Mouse (Mus musculus) embryo, embryonic 11 days (tissue): ENCODE measurements around the gene Daam2.

Experiments
- DNase-seq: peaks from one replicate; pipeline ENCODE4 v3.0.0-alpha.2; 2015

The Daam2 gene

DNA sequence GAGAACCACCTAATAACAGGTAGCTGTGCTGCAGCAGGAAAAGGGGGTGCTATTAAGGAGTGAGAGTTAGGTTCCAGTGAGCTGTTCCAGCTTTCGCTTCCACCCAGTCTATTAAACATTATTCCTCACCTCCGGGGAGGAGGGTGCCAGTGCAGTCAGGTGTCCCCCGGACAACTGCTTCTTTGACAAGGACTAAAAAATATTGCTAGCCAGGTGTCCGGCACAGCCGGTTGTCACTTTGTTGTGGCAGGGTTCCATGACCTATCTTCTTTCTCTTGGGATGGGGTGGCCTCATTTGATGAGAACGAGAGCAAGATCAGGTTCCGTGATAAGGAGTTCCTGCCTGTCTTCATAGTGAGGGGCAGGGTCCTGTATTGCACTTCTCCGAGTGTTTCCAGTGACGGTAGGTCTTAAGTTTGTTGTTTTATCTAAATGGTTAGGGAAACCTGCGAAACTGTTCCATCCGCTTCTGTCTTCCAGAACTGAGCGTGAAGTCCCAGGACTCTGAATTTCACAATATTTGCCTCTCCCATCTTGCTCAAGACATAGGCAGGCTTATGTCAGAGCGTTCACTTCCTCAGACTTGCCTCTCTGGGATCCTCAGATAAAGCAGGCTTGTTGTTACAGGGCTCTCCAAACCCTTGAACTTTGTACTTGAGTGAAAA is 135.3 kb downstream of the Daam2 start:
- peak; percentile 9 for DNase-seq

- peak; percentile 96 for DNase-seq
Observed at GRCm38 (mm10) chr17:49428239-49428688, 135.9 kb downstream of the Daam2 start, which contains the start of gene Mocs1. Gene Mocs1 (plus strand): TSS chr17:49428362.

- DNase-seq: peak; percentile 52
Observed at GRCm38 (mm10) chr17:49427631-49428238, 136.4 kb downstream of the Daam2 start.

DNA sequence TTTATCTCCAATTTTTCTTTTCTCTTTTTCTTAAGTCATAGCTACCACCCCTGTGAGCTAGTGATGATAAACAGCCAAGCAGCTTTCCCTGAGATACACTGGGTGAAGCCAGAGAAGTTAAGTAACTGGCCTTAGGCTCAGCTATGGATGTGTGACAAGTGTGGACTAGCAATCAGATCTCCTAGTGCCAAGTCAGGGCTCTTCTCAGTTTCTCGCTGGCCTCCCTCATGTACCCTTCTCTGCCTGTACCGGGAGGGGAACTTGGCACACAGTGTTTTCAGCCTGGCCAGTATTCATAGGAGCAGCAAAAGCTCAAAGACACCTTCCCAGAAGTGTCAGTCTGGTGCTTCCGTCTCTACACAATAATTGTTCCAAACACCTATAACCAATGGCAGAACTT is 140.3 kb downstream of the Daam2 start:
- no peak for DNase-seq

DNA sequence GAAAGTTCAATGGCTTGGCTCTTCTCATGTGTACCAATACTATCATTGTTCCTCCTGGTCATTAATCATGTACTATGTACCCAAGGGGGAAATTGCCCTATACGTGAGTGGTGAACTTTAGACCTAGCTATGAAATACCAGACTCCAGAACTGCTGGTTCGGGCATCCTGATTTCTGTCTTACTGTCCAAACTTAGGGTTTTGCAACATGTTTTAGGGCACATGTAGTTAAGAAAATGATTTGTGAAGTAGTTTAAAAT is 141.1 kb downstream of the Daam2 start:
- DNase-seq: no peak

DNA sequence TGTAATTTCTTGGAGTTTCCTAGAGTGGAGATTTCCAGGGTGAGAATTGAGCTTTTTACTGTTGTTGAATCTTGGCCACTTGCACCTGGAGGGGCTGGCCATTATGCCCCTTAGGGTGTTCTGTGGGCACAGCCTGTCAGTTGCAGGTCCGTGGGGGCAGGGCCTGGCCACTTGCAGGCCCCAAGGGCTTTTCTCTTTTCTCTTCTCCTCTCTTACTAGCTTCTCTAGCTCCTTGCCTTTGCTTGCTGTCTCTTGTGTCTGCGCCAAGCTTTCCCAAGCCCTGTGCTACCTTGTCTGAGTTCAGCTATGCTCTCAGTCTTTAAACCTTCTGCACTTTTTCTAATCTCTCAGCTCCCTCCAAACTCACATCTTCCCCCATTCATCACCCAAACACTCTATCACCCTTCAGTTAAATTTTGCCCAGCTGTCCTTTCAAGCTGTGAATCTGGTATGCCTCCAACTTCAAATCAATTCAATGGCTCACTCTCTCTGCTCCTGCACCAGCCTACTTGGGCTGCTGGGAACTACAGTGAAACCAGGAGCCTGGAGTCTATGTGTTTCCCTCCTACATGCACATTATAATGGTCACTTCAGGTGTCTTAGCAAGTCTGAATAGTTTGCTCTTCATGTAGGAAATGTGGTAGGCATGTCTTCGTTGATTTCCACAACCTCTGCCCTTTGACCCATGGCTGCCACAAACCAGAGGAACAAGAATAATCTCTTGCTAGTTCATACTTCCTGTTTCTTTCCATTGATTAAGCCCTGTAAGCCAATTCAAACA is 141.7 kb downstream of the Daam2 start:
- DNase-seq: no peak

- DNase-seq: no peak
Observed at GRCm38 (mm10) chr17:49419813-49420212, 144.3 kb downstream of the Daam2 start.

GRCm38 (mm10) chr17:49416228-49416627 is 147.9 kb downstream of the Daam2 start:
- DNase-seq: no peak

DNA sequence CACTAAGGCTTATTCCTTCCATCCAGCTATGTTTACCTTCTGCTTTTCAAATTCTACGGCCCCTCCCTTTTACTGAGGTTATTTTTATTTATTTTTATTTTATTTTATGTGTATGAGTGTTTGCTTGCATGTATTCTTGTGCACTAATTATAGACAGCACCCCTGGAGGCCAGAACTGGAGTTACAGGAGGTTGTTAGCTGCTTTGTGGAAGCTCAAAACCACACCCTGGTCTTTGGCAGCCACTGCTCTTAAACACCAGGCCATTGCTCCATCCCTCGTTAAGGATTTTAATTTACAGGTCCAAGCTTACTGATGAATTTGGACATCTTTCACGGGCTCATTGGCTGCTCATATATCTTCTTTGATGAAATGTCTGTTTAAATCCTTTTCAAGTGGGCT is 150.6 kb downstream of the Daam2 start:
- peak; percentile 23 for DNase-seq

DNA sequence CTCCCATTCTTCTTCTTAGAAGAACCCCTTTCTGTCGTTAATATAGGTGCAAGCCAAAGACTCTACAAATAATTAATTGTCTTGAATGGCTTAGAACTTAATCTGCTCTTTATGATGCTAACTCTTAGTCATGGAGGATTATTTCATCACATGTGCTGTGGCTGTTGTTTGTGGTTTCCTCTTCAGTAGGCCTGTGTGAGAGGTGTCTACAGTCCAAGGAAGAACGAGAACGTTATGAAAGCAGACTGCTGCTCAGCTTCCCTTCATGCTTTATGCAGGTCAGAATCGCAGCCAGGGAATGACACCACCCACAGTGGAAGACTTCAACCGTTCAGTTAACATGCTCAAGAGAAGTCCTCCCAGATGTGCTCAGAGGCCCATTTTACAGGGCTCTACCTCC is 151.2 kb downstream of the Daam2 start:
- DNase-seq: no peak
